Mouse (Mus musculus): ENCODE measurements around the gene Ndufs1. TPM values are rescaled to one million over a fixed set of nuclear protein-coding genes. Genes with fewer than 3 reads are reported as not detected.

Gene Ndufs1
- polyA plus RNA-seq, 1 experiment from 2014 or later = 63.0 TPM

DNA sequence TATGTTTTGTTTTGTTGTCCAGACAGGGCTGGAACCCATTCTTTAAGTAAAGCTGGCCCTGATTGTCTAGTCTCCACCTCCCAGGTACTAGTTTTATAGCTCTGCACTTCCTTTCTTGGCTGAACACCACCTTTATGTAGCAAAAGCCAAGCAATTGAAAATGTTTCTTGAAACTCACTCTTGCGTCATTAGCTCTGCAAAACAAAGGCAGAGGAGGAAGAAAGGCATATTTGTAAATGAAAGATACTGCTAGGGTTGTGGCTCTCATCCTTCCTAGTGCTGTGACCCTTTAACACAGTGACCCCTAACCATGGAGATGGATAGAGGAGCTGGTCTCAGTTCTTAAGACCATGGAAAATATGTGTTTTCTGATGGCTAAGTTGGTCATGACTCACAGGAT, 25.0 kb upstream of the Ndufs1 start:
- H3K4me2 ChIP-seq (replicated peaks; ENCODE audit: low read depth, low read length) = no peak overlapping the region
- H3K4me1 ChIP-seq (ENCODE audit: insufficient read depth, low read depth, low read length) = no peaks in the 10 kb centered on the region
- TF ChIP-seq CTCF (IDR thresholded peaks at IDR 0.05) (no peak), EP300 (IDR thresholded peaks at IDR 0.05) (no peak)
- no peak overlapping the region for H3K27ac ChIP-seq (ENCODE audit: low read length)
- H3K9ac ChIP-seq (replicated peaks; ENCODE audit: low read depth) = no peak overlapping the region
- H3K9me3 ChIP-seq (ENCODE audit: low read length) = no peaks in the 10 kb centered on the region
- H3K27me3 ChIP-seq (replicated peaks; ENCODE audit: insufficient read depth, low read length) = no peaks in the 10 kb centered on the region
- H3K36me3 ChIP-seq (ENCODE audit: insufficient read depth, low read length) = no peaks in the 10 kb centered on the region
- H3K4me3 ChIP-seq (ENCODE audit: low read depth, low read length) = no peak overlapping the region
- DNase-seq (ENCODE audit: low spot score) (no peak), ATAC-seq (no peak)
- WGBS = 75% methylated on average over 1 of the region's 1 CpGs

DNA sequence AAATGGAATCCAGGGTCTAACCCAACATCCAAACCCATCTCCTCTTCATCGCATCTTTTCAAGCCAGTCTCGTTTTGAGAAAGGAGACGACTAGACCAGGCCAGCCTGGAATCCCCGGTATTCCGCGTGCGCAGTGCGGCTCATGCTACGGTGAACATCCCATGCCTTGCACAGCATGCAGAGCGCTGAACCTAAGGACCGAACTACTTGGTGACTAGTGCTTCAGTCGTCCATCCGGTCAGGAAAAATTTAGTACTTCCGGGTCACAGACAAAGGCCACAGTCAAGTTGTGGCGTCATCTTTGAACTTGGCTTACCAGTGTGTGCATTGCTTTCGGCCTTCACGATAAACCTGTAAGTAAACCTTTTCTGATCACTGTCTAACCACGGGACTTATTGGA, 23.7 kb upstream of the Ndufs1 start:
- H3K27ac ChIP-seq (ENCODE audit: low read length) = no peak overlapping the region
- 92% methylated on average over 18 of the region's 18 CpGs for WGBS

DNA sequence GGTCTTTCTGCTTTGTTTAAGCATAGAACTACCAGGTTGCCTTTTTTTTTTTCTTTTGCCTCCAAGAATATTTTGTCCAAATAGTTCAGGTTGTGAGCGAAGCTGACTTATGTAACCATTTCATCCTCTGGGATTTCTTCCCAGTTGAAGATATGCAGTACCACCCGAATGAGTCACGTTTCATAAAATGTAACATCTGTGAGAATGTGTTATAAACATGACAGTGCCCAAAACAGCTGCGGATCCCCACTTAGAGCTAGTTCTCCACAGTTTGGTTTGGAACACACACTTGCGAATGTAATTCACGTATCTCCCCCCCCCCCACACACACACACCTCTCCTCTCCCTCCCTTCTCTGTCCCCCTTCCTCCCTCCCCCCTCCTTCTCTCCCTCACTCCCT, 22.8 kb upstream of the Ndufs1 start:
- 69% methylated on average over 6 of the region's 6 CpGs for WGBS
- H3K4me3 ChIP-seq (ENCODE audit: low read depth, low read length) = no peak overlapping the region
- H3K9me3 ChIP-seq (ENCODE audit: low read length) = no peaks in the 10 kb centered on the region
- no peak overlapping the region for H3K4me2 ChIP-seq (replicated peaks; ENCODE audit: low read depth, low read length)
- DNase-seq (ENCODE audit: low spot score) = peak; percentile 37
- no peaks in the 10 kb centered on the region for H3K27me3 ChIP-seq (replicated peaks; ENCODE audit: insufficient read depth, low read length)
- H3K27ac ChIP-seq (ENCODE audit: low read length) = no peak overlapping the region
- ATAC-seq = no peak; the same call in 1 of the 2 replicates
- H3K9ac ChIP-seq (replicated peaks; ENCODE audit: low read depth) = no peak overlapping the region
- TF ChIP-seq CTCF (IDR thresholded peaks at IDR 0.05) (no peak), EP300 (IDR thresholded peaks at IDR 0.05) (no peak)
- no peaks in the 10 kb centered on the region for H3K4me1 ChIP-seq (ENCODE audit: insufficient read depth, low read depth, low read length)
- H3K36me3 ChIP-seq (ENCODE audit: insufficient read depth, low read length) = no peaks in the 10 kb centered on the region

More for the DNA sequence above, 23.7 kb upstream of the Ndufs1 start:
- no peak for TF ChIP-seq EP300 (IDR thresholded peaks at IDR 0.05)
- TF ChIP-seq CTCF (IDR thresholded peaks at IDR 0.05) = no peak
- Histone ChIP-seq H3K27me3 (replicated peaks; ENCODE audit: insufficient read depth, low read length) (no peaks in the 10 kb centered on the region), H3K9me3 (ENCODE audit: low read length) (no peaks in the 10 kb centered on the region), H3K4me2 (replicated peaks; ENCODE audit: low read depth, low read length) (no peak overlapping the region), H3K4me3 (ENCODE audit: low read depth, low read length) (no peak overlapping the region), H3K9ac (replicated peaks; ENCODE audit: low read depth) (no peak overlapping the region), H3K36me3 (ENCODE audit: insufficient read depth, low read length) (no peaks in the 10 kb centered on the region), H3K4me1 (ENCODE audit: insufficient read depth, low read depth, low read length) (no peaks in the 10 kb centered on the region)
- no peak for ATAC-seq
- no peak for DNase-seq (ENCODE audit: low spot score)

DNA sequence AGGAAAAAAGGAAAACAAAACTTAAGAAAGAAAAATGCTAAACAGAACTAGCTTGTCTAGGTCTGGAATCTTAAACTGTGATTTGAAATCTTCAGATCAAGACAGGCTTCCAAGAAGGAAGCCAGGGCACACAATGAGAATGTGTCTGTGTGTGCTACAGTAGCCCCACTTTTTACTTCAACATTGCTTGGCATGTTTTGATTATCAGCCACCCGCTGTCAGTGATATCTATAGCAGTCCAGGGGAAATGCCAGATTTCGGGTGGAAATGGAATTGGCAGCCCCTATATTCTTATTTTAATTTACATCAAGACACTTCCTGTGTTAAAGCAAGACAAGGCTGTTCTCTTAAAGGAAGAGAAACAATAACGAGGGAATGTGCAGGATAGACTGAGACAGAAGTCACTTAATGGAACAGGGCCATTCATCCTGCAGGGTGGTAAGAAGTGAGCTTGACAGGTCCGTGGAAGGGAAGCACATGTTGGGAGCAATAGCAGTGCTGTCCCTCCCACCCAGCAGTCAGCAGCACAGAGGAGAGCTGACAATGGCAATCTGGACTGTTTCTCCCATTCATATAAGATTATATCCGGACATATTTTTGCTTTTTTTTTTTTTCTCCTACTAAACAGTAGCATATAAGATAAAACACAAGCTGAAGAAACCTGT, 19.3 kb upstream of the Ndufs1 start:
- 35% methylated on average over 5 of the region's 5 CpGs for WGBS
- H3K27ac ChIP-seq (ENCODE audit: low read length) = no peak overlapping the region
- H3K4me2 ChIP-seq (replicated peaks; ENCODE audit: low read depth, low read length) = no peak overlapping the region
- no peak overlapping the region for H3K9ac ChIP-seq (replicated peaks; ENCODE audit: low read depth)
- no peak overlapping the region for H3K4me3 ChIP-seq (ENCODE audit: low read depth, low read length)
- DNase-seq (ENCODE audit: low spot score) = peak; percentile 43
- no peak for TF ChIP-seq CTCF (IDR thresholded peaks at IDR 0.05)
- peak; percentile 20; the same call in 1 of the 2 replicates for TF ChIP-seq EP300 (IDR thresholded peaks at IDR 0.05)
- H3K9me3 ChIP-seq (ENCODE audit: low read length) = no peaks in the 10 kb centered on the region
- no peaks in the 10 kb centered on the region for H3K4me1 ChIP-seq (ENCODE audit: insufficient read depth, low read depth, low read length)
- no peaks in the 10 kb centered on the region for H3K36me3 ChIP-seq (ENCODE audit: insufficient read depth, low read length)
- H3K27me3 ChIP-seq (replicated peaks; ENCODE audit: insufficient read depth, low read length) = no peaks in the 10 kb centered on the region
- peak; percentile 60 for ATAC-seq

DNA sequence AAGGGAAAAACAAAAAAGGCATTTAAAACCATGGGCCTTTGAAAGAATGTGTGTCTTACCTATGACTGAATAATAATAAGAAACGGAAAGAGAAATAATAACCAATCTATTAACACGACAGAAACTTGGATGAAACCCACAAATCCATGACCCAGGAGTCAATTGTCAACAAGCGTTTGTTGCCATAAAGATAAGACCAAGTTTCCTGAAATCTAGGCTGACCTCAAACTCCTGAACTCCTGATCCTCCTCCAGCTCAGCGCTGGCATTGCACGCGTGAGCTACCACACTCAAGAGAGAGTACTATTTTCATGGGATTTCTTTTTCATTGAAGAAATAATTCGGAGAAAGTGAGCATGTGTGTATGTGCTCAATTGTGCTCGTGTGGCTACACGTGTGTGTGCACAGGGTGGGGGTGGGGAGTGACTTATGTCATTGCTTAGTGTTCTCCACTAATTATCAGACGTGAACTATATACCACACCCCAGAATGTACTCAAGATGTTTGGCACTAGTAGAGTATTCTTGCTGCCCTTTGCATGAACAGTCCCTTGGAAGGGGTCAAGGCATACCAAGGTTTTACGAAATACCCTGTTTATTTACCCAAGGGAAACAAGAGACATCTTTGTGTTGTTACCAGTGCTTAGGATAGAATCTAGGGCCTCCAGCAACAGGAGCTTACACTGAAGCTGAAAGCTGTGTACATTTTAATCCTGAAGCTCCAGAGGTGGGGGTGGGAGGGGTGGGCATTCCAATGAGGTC, 15.9 kb upstream of the Ndufs1 start:
- Histone ChIP-seq H3K27ac (ENCODE audit: low read length) (no peak overlapping the region), H3K36me3 (ENCODE audit: insufficient read depth, low read length) (no peaks in the 10 kb centered on the region), H3K27me3 (replicated peaks; ENCODE audit: insufficient read depth, low read length) (no peaks in the 10 kb centered on the region), H3K4me3 (ENCODE audit: low read depth, low read length) (no peak overlapping the region), H3K4me1 (ENCODE audit: insufficient read depth, low read depth, low read length) (no peaks in the 10 kb centered on the region), H3K4me2 (replicated peaks; ENCODE audit: low read depth, low read length) (no peak overlapping the region), H3K9ac (replicated peaks; ENCODE audit: low read depth) (no peak overlapping the region), H3K9me3 (ENCODE audit: low read length) (no peaks in the 10 kb centered on the region)
- peak; percentile 57 for ATAC-seq
- WGBS = 58% methylated on average over 11 of the region's 11 CpGs
- peak; percentile 50 for DNase-seq (ENCODE audit: low spot score)
- no peak; the same call in 1 of the 2 replicates for TF ChIP-seq EP300 (IDR thresholded peaks at IDR 0.05)
- TF ChIP-seq CTCF (IDR thresholded peaks at IDR 0.05) = no peak

DNA sequence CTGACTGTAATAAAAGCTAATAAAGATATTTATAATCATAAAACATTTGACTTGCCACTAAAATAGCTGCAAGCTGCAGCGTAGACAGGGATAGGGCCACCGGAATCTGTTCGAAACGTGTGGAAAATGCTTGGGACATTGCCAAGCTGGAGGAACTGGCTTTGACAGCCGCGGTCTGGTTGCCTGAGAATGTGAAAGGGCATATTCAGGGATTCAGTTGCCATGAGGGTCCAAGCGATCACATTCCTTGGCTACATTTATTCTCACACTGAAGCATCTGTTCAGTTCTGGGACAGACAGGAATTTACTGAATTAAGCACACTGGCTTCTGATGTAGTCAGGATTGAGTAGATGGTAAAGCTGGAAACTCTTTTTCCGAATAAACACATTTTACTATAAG, 14.2 kb upstream of the Ndufs1 start:
- TF ChIP-seq CTCF (IDR thresholded peaks at IDR 0.05) = no peak
- no peak for TF ChIP-seq EP300 (IDR thresholded peaks at IDR 0.05)
- no peak for DNase-seq (ENCODE audit: low spot score)

More for the DNA sequence above, 14.2 kb upstream of the Ndufs1 start:
- H3K27ac ChIP-seq (ENCODE audit: low read length) = no peak overlapping the region
- H3K9ac ChIP-seq (replicated peaks; ENCODE audit: low read depth) = no peak overlapping the region
- no peaks in the 10 kb centered on the region for H3K4me1 ChIP-seq (ENCODE audit: insufficient read depth, low read depth, low read length)
- no peak overlapping the region for H3K4me3 ChIP-seq (ENCODE audit: low read depth, low read length)
- no peaks in the 10 kb centered on the region for H3K9me3 ChIP-seq (ENCODE audit: low read length)
- H3K4me2 ChIP-seq (replicated peaks; ENCODE audit: low read depth, low read length) = no peak overlapping the region
- H3K27me3 ChIP-seq (replicated peaks; ENCODE audit: insufficient read depth, low read length) = no peaks in the 10 kb centered on the region
- no peak for ATAC-seq
- no peaks in the 10 kb centered on the region for H3K36me3 ChIP-seq (ENCODE audit: insufficient read depth, low read length)
- 53% methylated on average over 8 of the region's 8 CpGs for WGBS

Data from lung, postnatal 0 days (tissue).